Mouse (Mus musculus): ENCODE measurements around the gene Tnfsf12. TPM values are rescaled to one million over a fixed set of nuclear protein-coding genes. Genes with fewer than 3 reads are reported as not detected.
A peak's percentile ranks its signal among the peaks of the same experiment; 100 is the strongest.
"Not testable (repeated sequence)": the region's sequence is repeated elsewhere in the genome, so short reads cannot be mapped to it uniquely, and the experiment has no call there.

Tnfsf12 gene
- 2.6 and 3.3 TPM in 2 replicates for polyA plus RNA-seq (2014; fragmentation: Nextera tagmentation; extraction: Ambion mirVana)

DNA sequence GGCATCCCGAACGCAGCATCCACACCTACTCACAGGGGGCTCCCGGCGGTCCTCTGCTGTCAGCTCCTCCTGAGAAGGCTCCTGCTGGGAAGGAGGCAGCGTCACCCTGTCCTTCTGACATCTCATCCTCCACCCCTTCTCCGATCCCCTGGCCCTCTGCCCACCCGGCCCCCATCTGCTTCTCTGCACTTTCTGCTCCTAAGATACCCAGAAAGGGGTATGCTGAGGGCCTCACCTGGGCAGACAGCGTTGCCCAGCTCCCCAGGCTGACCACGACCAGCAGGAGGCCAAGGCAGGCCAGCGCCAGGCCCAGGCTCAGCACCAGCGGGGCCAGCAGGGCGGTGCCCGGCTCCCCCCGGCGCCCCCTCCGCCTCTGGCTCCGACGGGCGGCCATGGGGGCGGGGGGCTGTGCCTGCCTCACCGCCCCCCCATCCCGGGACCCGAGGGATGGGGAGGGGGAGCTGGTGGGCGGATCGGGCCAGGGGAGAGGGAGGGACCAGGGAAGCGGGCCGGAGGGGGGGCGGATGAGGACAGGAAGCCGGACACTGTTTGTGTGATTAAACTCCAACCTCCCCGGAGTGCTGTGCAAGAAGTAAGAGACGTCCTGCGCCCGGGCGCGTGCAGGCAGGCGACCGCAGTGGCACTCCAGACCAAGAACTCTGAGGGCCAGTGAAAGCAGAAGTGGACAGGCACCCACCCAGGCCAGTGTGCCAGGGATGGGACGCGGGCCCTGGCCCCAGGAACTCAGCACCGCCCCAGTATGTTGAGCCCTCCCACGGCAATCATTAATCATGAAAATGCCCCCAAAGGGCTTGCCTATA lies at the start of gene Tnfsf12, which contains the start of gene Tnfsfm13:
TSS of gene Tnfsf12 (minus strand) at position 489 of the 821 bp plus-strand sequence.
TSS of gene Tnfsfm13 (minus strand) at position 738 of the 821 bp plus-strand sequence.
- Histone ChIP-seq H3K4me1 (ENCODE audit: control insufficient read depth, insufficient read depth, low read length) (peaks cover 10% of the 10 kb centered on the region), H3K4me2 (ENCODE audit: low read depth, severe bottlenecking) (peak within 1 kb of the TSS; percentile 88), H3K4me3 (ENCODE audit: low read depth, low read length) (peak within 1 kb of the TSS; percentile 39), H3K27ac (replicated peaks; ENCODE audit: low read depth, low read length) (peak within 1 kb of the TSS; percentile 15; the same call in 1 of the 2 replicates), H3K36me3 (ENCODE audit: control insufficient read depth, insufficient read depth, low read length) (no peaks in the 10 kb centered on the region), H3K27me3 (ENCODE audit: control insufficient read depth, insufficient read depth, low read length) (no peaks in the 10 kb centered on the region), H3K9ac (ENCODE audit: low read length) (peak within 1 kb of the TSS; percentile 80), H3K9me3 (ENCODE audit: control insufficient read depth, low read length) (no peaks in the 10 kb centered on the region)
- peak; percentile 71 for DNase-seq (ENCODE audit: low spot score)
- ATAC-seq (ENCODE audit: insufficient number of reproducible peaks, low FRiP score, low TSS enrichment, low read depth), result peak; percentile 76
- 2% methylated on average over 40 of the region's 41 CpGs for WGBS

DNA sequence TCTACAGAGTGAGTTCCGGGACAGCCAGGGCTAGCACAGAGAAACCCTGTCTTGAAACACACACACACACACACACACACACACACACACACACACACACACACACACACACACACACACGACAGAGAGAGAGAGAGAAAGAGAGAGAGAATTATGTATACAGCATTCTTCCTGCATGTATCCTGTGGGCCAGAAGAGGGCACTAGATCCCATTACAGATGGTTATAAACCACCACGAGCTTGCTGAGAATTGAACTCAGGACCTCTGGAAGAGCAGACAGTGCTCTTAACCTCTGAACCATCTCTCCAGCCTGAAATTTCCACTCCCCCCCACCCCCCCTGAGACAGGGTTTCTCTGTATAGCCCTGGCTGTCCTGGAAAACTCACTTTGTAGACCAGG lies 35.8 kb upstream of the Tnfsf12 start:
- ATAC-seq (ENCODE audit: insufficient number of reproducible peaks, low FRiP score, low TSS enrichment, low read depth); H3K9me3 ChIP-seq (ENCODE audit: control insufficient read depth, low read length); H3K27ac ChIP-seq (replicated peaks; ENCODE audit: low read depth, low read length); DNase-seq (ENCODE audit: low spot score); H3K4me3 ChIP-seq (ENCODE audit: low read depth, low read length); H3K4me2 ChIP-seq (ENCODE audit: low read depth, severe bottlenecking); H3K9ac ChIP-seq (ENCODE audit: low read length); H3K27me3 ChIP-seq (ENCODE audit: control insufficient read depth, insufficient read depth, low read length); H3K4me1 ChIP-seq (ENCODE audit: control insufficient read depth, insufficient read depth, low read length): not testable (repeated sequence)
- WGBS, result 87% methylated on average over 2 of the region's 3 CpGs
- peaks cover 23% of the 10 kb centered on the region for H3K36me3 ChIP-seq (ENCODE audit: control insufficient read depth, insufficient read depth, low read length)

DNA sequence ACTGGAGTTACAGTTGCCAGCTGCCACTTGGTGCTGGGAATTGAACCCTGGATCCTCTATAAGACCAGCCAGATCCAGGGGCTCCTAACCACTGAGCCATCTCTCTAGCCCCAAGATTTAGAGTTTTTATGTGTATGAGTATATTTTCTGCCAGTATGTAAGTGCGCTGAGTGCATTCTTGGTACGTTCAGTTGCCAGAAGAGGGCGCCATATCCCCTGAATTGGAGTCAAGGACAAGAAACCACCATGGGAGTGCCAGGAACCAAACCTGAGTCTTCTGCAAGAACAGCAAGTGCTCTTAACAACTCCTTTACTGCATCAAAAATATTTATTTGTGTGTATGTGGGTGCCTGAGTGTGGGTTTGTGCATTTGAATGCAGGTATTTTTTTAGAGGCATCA lies 33.4 kb upstream of the Tnfsf12 start:
- H3K4me1 ChIP-seq (ENCODE audit: control insufficient read depth, insufficient read depth, low read length), result no peaks in the 10 kb centered on the region
- 23% methylated on average over 3 of the region's 3 CpGs for whole genome bisulfite sequencing

DNA sequence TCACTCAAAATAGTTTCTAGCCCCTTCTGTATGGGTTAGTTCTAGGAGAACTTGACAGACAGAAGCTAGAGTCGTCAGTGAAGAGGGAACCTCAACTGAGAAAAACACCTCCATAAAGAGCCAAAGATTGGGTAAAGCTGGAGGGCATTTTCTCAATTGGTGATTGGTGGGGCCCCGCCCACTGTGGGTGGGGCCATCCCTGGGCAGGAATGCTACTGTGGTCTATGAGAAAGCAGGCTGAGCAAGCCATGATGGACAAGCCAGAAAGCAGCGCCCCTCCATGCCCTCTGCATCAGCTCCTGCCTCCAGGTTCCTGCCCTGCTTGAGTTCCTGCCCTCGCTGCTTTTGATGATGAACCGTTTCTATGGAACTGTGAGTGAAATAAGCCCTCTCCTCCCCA lies 30.3 kb upstream of the Tnfsf12 start:
- Histone ChIP-seq H3K4me2 (ENCODE audit: low read depth, severe bottlenecking) (no peak overlapping the region), H3K9ac (ENCODE audit: low read length) (no peak overlapping the region), H3K27me3 (ENCODE audit: control insufficient read depth, insufficient read depth, low read length) (no peaks in the 10 kb centered on the region), H3K27ac (replicated peaks; ENCODE audit: low read depth, low read length) (no peak overlapping the region), H3K36me3 (ENCODE audit: control insufficient read depth, insufficient read depth, low read length) (no peaks in the 10 kb centered on the region), H3K4me3 (ENCODE audit: low read depth, low read length) (no peak overlapping the region), H3K4me1 (ENCODE audit: control insufficient read depth, insufficient read depth, low read length) (no peaks in the 10 kb centered on the region), H3K9me3 (ENCODE audit: control insufficient read depth, low read length) (no peaks in the 10 kb centered on the region)
- ATAC-seq (ENCODE audit: insufficient number of reproducible peaks, low FRiP score, low TSS enrichment, low read depth) (no peak), DNase-seq (ENCODE audit: low spot score) (no peak)
- WGBS, result 38% methylated on average over 5 of the region's 5 CpGs

More for the DNA sequence above, 33.4 kb upstream of the Tnfsf12 start:
- no peak overlapping the region for H3K4me3 ChIP-seq (ENCODE audit: low read depth, low read length)
- no peak overlapping the region for H3K4me2 ChIP-seq (ENCODE audit: low read depth, severe bottlenecking)
- no peaks in the 10 kb centered on the region for H3K27me3 ChIP-seq (ENCODE audit: control insufficient read depth, insufficient read depth, low read length)
- H3K9me3 ChIP-seq (ENCODE audit: control insufficient read depth, low read length), result no peaks in the 10 kb centered on the region
- H3K9ac ChIP-seq (ENCODE audit: low read length), result no peak overlapping the region
- no peak for ATAC-seq (ENCODE audit: insufficient number of reproducible peaks, low FRiP score, low TSS enrichment, low read depth)
- peaks cover under 1% of the 10 kb centered on the region; the same call in 1 of the 2 replicates for H3K36me3 ChIP-seq (ENCODE audit: control insufficient read depth, insufficient read depth, low read length)
- H3K27ac ChIP-seq (replicated peaks; ENCODE audit: low read depth, low read length), result no peak overlapping the region
- peak; percentile 74 for DNase-seq (ENCODE audit: low spot score)

DNA sequence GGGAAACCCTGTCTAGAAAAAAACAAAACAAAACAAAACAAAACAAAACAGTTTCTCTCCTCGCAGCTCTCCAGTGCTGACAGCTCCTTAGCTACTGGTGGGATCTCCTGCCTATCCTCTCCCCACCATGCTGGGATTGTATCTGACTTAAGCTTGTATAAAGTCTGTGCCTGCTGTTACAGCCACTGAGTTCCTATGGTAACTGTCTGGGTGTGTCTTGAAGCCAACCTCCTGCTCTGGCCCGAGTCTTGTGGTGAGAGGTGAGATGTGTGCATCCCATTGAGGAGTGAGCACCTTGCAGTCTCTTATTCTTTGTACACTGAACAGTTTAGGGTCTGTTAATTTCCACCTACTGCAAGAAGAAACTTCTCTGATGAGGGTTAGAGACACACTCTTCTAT lies 27.4 kb upstream of the Tnfsf12 start:
- H3K4me1 ChIP-seq (ENCODE audit: control insufficient read depth, insufficient read depth, low read length), result peaks cover 2% of the 10 kb centered on the region; the same call in 1 of the 2 replicates
- H3K9ac ChIP-seq (ENCODE audit: low read length), result no peak overlapping the region
- no peaks in the 10 kb centered on the region for H3K9me3 ChIP-seq (ENCODE audit: control insufficient read depth, low read length)
- H3K4me2 ChIP-seq (ENCODE audit: low read depth, severe bottlenecking), result no peak overlapping the region
- no peak overlapping the region for H3K4me3 ChIP-seq (ENCODE audit: low read depth, low read length)
- no peaks in the 10 kb centered on the region for H3K36me3 ChIP-seq (ENCODE audit: control insufficient read depth, insufficient read depth, low read length)
- no peak overlapping the region for H3K27ac ChIP-seq (replicated peaks; ENCODE audit: low read depth, low read length)
- WGBS, result 53% methylated on average over 2 of the region's 2 CpGs
- ATAC-seq (ENCODE audit: insufficient number of reproducible peaks, low FRiP score, low TSS enrichment, low read depth) (no peak), DNase-seq (ENCODE audit: low spot score) (no peak)
- no peaks in the 10 kb centered on the region for H3K27me3 ChIP-seq (ENCODE audit: control insufficient read depth, insufficient read depth, low read length)

DNA sequence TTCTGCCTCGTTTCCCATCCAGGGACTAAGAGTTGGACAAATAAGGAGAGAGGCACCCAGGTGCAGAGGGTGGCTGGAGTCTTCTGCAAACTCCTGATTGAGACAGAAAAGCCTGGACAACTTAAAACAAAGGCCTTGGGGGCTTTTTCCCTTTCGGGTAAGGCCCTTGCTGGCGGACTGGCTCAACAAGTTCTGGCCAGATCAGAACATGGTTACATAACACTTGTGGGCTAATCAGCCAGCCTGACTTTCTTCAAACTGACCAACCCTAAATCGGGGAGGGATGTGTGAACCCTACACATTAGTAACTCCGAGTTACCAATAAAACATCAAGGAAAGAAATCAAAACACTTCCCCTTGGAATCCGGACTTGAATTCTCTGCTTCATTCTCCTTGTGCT lies 25.2 kb upstream of the Tnfsf12 start:
- no peaks in the 10 kb centered on the region for H3K36me3 ChIP-seq (ENCODE audit: control insufficient read depth, insufficient read depth, low read length)
- H3K4me1 ChIP-seq (ENCODE audit: control insufficient read depth, insufficient read depth, low read length), result peaks cover 5% of the 10 kb centered on the region; the same call in 1 of the 2 replicates
- no peaks in the 10 kb centered on the region for H3K27me3 ChIP-seq (ENCODE audit: control insufficient read depth, insufficient read depth, low read length)
- H3K9me3 ChIP-seq (ENCODE audit: control insufficient read depth, low read length), result no peaks in the 10 kb centered on the region
- no peak overlapping the region for H3K4me2 ChIP-seq (ENCODE audit: low read depth, severe bottlenecking)
- DNase-seq (ENCODE audit: low spot score) (no peak), ATAC-seq (ENCODE audit: insufficient number of reproducible peaks, low FRiP score, low TSS enrichment, low read depth) (no peak)
- H3K9ac ChIP-seq (ENCODE audit: low read length), result no peak overlapping the region
- 74% methylated on average over 6 of the region's 6 CpGs for WGBS
- no peak overlapping the region for H3K27ac ChIP-seq (replicated peaks; ENCODE audit: low read depth, low read length)
- H3K4me3 ChIP-seq (ENCODE audit: low read depth, low read length), result no peak overlapping the region

DNA sequence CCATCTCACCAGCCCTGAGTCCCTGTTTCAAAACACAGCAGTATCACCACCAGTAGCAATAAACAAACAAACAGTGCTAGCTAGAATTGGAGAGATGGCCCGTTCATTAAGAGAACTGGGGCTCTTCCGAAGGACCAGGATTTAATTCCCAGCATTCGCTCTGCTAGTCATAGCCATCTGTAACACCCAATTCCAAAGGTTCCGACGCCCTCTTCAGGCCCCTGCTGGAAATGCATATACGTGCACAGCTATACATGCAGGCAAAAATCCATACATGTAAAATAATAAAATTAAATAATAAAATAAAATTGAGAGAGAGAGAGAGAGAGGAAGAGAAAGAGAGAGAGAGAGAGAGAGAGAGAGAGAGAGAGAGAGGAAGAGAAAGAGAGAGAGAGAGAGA lies 23.8 kb upstream of the Tnfsf12 start:
- no peak for ATAC-seq (ENCODE audit: insufficient number of reproducible peaks, low FRiP score, low TSS enrichment, low read depth)
- Histone ChIP-seq H3K9me3 (ENCODE audit: control insufficient read depth, low read length) (no peaks in the 10 kb centered on the region), H3K4me1 (ENCODE audit: control insufficient read depth, insufficient read depth, low read length) (peaks cover 8% of the 10 kb centered on the region; the same call in 1 of the 2 replicates), H3K4me3 (ENCODE audit: low read depth, low read length) (no peak overlapping the region), H3K27me3 (ENCODE audit: control insufficient read depth, insufficient read depth, low read length) (no peaks in the 10 kb centered on the region), H3K4me2 (ENCODE audit: low read depth, severe bottlenecking) (no peak overlapping the region), H3K27ac (replicated peaks; ENCODE audit: low read depth, low read length) (no peak overlapping the region), H3K36me3 (ENCODE audit: control insufficient read depth, insufficient read depth, low read length) (no peaks in the 10 kb centered on the region), H3K9ac (ENCODE audit: low read length) (no peak overlapping the region)
- WGBS, result 74% methylated on average over 6 of the region's 6 CpGs
- no peak for DNase-seq (ENCODE audit: low spot score)

DNA sequence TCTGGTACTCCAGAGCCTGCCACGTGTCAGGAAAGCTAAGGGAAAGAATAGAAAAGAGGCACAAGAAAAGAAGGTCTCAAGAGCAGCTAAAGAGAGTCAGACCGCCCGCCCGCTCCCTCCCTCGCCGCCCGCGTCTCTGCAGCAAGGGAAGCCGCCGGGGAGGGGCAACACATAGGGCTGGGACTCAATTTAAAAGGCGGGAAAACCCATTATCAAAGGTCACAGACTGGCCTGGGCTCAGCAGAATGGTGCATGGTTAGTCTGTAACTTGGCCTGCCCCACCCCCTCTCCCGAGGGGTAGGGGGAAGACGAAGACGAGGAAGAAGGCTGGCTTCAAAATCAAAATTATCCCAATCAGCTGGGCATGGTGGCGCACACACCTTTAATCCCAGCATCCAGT lies 23.0 kb upstream of the Tnfsf12 start:
- H3K4me1 ChIP-seq (ENCODE audit: control insufficient read depth, insufficient read depth, low read length), result peaks cover 8% of the 10 kb centered on the region; the same call in 1 of the 2 replicates
- H3K9me3 ChIP-seq (ENCODE audit: control insufficient read depth, low read length), result no peaks in the 10 kb centered on the region
- no peaks in the 10 kb centered on the region for H3K27me3 ChIP-seq (ENCODE audit: control insufficient read depth, insufficient read depth, low read length)
- no peak overlapping the region for H3K27ac ChIP-seq (replicated peaks; ENCODE audit: low read depth, low read length)
- H3K9ac ChIP-seq (ENCODE audit: low read length), result no peak overlapping the region
- WGBS, result 26% methylated on average over 15 of the region's 15 CpGs
- ATAC-seq (ENCODE audit: insufficient number of reproducible peaks, low FRiP score, low TSS enrichment, low read depth) (no peak), DNase-seq (ENCODE audit: low spot score) (peak; percentile 45)
- H3K4me2 ChIP-seq (ENCODE audit: low read depth, severe bottlenecking), result no peak overlapping the region
- no peaks in the 10 kb centered on the region for H3K36me3 ChIP-seq (ENCODE audit: control insufficient read depth, insufficient read depth, low read length)
- H3K4me3 ChIP-seq (ENCODE audit: low read depth, low read length), result no peak overlapping the region
